Mouse (Mus musculus) spleen, adult 2 months (tissue): ENCODE data around the gene Ccdc157.

ENCODE experiments used
- CTCF ChIP-seq: fragments of 200-500 bp; IDR thresholded peaks from 2 replicates; pipeline ENCODE4 v1.5.1; 2011; ENCODE audit warnings: mild to moderate bottlenecking, inconsistent platforms; ENCODE audit not compliant: insufficient read depth, insufficient read length, insufficient replicate concordance; ENCODE audit errors: extremely low read depth
- POLR2A ChIP-seq: fragments of 200-500 bp; IDR thresholded peaks from 2 replicates; pipeline ENCODE4 v1.6.1; 2011; ENCODE audit warnings: low read depth, low read length, inconsistent platforms

GRCm38 (mm10) chr11:4138964-4139363, 21.1 kb downstream of the Ccdc157 start:
- TF ChIP-seq POLR2A (no peak), CTCF (no peak)
